Mouse (Mus musculus): ENCODE measurements around the gene Epx. TPM values are rescaled to one million over a fixed set of nuclear protein-coding genes. Genes with fewer than 3 reads are reported as not detected.

Epx gene
- 0.20 and 0.24 TPM in 2 replicates for polyA plus RNA-seq (2012; rRNA removed)

GRCm38 (mm10) chr11:87875436-87875835 is at the start of gene Epx:
Gene Epx (minus strand): TSS chr11:87875536.

GRCm38 (mm10) chr11:87920966-87921365 is 45.6 kb upstream of the Epx start, which contains the start of gene Olfr464:
Gene Olfr464 (minus strand): TSS chr11:87920967.

GRCm38 (mm10) chr11:87897287-87897686 is 22.0 kb upstream of the Epx start, which contains the start of gene Olfr463:
Gene Olfr463 (minus strand): TSS chr11:87897387.

GRCm38 (mm10) chr11:87892168-87892567 is 16.8 kb upstream of the Epx start, which contains the start of gene Olfr462:
Gene Olfr462 (minus strand): TSS chr11:87892268.

GRCm38 (mm10) chr11:87852690-87853596 is 22.4 kb downstream of the Epx start, which contains the start of gene Mks1:
Gene Mks1 (plus strand): TSS chr11:87853215.

GRCm38 (mm10) chr11:87828239-87828900 is 47.0 kb downstream of the Epx start, which contains the start of gene Lpo:
Gene Lpo (minus strand): TSS chr11:87828289.

Other genes with a start within 250 kb of the Epx start
- 1.3 and 1.4 TPM in 2 replicates for gene Rnf43, start 212.8 kb downstream of the Epx start, polyA plus RNA-seq (2012; rRNA removed)
- 142 and 144 TPM in 2 replicates for gene Supt4a, start 138.0 kb downstream of the Epx start, polyA plus RNA-seq (2012; rRNA removed)
- 136 and 142 TPM in 2 replicates for gene Tspoap1, start 115.0 kb downstream of the Epx start, polyA plus RNA-seq (2012; rRNA removed)
- gene Mpo, start 82.0 kb downstream of the Epx start, polyA plus RNA-seq (2012; rRNA removed): 0.63 and 1.4 TPM in 2 replicates
- 0.37 and 0.76 TPM in 2 replicates for gene Lpo, start 47.2 kb downstream of the Epx start, polyA plus RNA-seq (2012; rRNA removed)
- 25.0 and 26.8 TPM in 2 replicates for gene Mks1, start 22.3 kb downstream of the Epx start, polyA plus RNA-seq (2012; rRNA removed)
- gene Olfr462, start 16.7 kb upstream of the Epx start, polyA plus RNA-seq (2012; rRNA removed): not detected in 2 replicates
- gene Olfr463, start 21.9 kb upstream of the Epx start, polyA plus RNA-seq (2012; rRNA removed): not detected in 2 replicates
- 0.17 and 0.21 TPM in 2 replicates for gene Olfr464, start 45.4 kb upstream of the Epx start, polyA plus RNA-seq (2012; rRNA removed)
- 292 and 295 TPM in 2 replicates for gene Dynll2, start 112.0 kb upstream of the Epx start, polyA plus RNA-seq (2012; rRNA removed)
- 551 and 648 TPM in 2 replicates for gene Srsf1, start 171.8 kb upstream of the Epx start, polyA plus RNA-seq (2012; rRNA removed)
- 46.8 and 51.8 TPM in 2 replicates for gene Vezf1, start 192.7 kb upstream of the Epx start, polyA plus RNA-seq (2012; rRNA removed)
- 48.4 and 53.1 TPM in 2 replicates for gene Cuedc1, start 222.5 kb upstream of the Epx start, polyA plus RNA-seq (2012; rRNA removed)